Mouse (Mus musculus) leukemia stem cell, adult 10-12 weeks (primary cell): ENCODE data around the gene Gpr15. TPM values are rescaled to one million over a fixed set of nuclear protein-coding genes. Genes with fewer than 3 reads are reported as not detected.

Experiments
- polyA plus RNA-seq: library from polyadenylated mRNA; stranded (reverse); fragments of >175 nt; gene quantifications from 2 replicates; pipeline ENCODE4 v1.2.3, GENCODE M21; 2012; ENCODE audit warnings: low replicate concordance

The Gpr15 gene
- polyA plus RNA-seq = not detected in 2 replicates

GRCm38 (mm10) chr16:58718666-58719120 is at the start of gene Gpr15:
TSS of gene Gpr15 (minus strand) at chr16:58719070.

GRCm38 (mm10) chr16:58763076-58763475 is 44.2 kb upstream of the Gpr15 start, which contains the start of gene Olfr172:
TSS of gene Olfr172 (minus strand) at chr16:58763176.

DNA sequence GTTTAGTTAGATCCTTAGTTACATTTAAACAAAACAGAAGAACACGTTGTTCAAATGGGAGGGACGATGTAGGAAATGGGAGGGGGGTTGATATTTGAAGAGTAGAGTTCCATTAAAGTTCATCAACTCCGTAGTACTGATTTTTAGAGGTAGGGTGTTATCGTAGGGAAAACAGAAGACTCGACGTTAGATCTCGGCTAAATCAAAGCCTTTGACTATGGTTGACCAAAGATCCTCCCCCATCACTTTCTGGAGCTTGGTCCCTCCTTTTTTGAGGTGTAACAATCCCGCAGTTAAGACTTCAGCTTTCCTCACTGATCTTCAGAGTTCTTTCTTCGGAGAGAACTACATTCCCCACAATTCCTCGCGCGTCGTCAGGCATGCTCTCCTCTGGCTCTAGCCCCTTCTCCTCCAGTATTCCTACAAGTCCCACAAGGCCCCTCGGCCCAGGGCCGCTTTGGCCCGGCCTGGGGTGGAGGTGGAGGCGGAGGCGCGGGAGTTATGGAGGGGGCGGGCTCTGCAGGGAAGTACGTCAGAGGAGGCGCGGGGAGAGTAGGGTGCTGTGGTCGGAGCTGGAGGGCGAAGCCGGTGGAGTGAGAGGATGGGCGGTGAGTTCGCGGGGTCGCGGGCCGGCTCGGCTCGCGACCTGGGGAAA is 8.7 kb upstream of the Gpr15 start, which contains the start of gene Cldnd1:
TSS of gene Cldnd1 (plus strand) at position 434 of the 655 bp plus-strand sequence.

DNA sequence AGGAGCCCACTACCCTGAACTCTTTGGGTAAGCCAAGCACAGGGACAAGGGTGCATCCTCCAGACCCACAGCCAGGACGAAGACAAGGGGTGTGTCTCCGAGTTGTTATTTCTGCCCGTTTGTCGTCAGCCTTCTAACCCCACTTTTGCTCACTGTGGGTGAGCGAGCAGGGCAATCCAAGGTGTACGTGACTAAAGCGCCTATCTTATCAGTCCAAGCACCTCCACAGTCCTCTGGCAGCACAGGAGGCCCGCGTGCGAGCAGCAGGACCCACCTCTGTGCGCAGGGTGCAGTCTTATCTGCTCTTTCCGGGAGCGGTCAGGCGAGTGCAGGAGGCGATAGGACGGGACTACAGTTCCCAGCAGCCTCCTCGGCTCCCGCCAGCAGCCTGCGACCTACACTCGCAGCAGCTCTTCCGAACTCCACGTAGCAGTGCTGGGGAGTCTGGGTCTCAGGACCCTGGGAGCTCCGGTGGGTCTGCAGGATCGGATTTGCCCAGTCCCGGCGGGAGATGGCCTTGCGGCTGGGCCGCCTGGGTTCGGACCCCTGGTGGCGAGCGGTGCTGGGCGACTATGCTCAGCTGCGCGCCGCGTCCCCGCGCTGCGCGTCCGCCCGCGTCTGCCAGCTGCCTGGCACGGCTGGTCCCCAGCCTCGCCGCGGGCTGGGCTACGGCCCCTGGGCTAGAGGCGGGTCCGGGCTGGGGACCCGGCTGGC is 48.8 kb downstream of the Gpr15 start, which contains the start of gene Cpox:
TSS of gene Cpox (plus strand) at position 376 of the 714 bp plus-strand sequence.

Other genes with a start within 250 kb of the Gpr15 start
- gene St3gal6, start 194.8 kb downstream of the Gpr15 start, polyA plus RNA-seq = 30.4 and 49.2 TPM in 2 replicates
- gene Gm813, start 102.1 kb downstream of the Gpr15 start, polyA plus RNA-seq = not detected in 2 replicates
- not detected in 2 replicates for gene E330017A01Rik, start 80.3 kb downstream of the Gpr15 start, polyA plus RNA-seq
- gene Cpox, start 48.8 kb downstream of the Gpr15 start, polyA plus RNA-seq = 58.3 and 87.2 TPM in 2 replicates
- gene Cldnd1, start 8.8 kb upstream of the Gpr15 start, polyA plus RNA-seq = 1.2 and 3.1 TPM in 2 replicates
- not detected in 2 replicates for gene Olfr172, start 44.1 kb upstream of the Gpr15 start, polyA plus RNA-seq
- gene Olfr173, start 81.2 kb upstream of the Gpr15 start, polyA plus RNA-seq = not detected in 2 replicates
- not detected in 2 replicates for gene Olfr175-ps1, start 107.7 kb upstream of the Gpr15 start, polyA plus RNA-seq
- gene Olfr177, start 155.7 kb upstream of the Gpr15 start, polyA plus RNA-seq = not detected in 2 replicates
- gene Olfr178, start 173.0 kb upstream of the Gpr15 start, polyA plus RNA-seq = not detected in 2 replicates
- gene Olfr181, start 209.7 kb upstream of the Gpr15 start, polyA plus RNA-seq = not detected in 2 replicates
- gene Olfr180, start 210.3 kb upstream of the Gpr15 start, polyA plus RNA-seq = not detected in 2 replicates